Mouse (Mus musculus) lung, embryonic 14.5 days (tissue): ENCODE measurements at regions not wholly inside any gene's neighbourhood (a gene's known extent, or its start where the extent isn't known, plus 50 kb on each side); places are given as distances from the start of the nearest gene placed in this dataset.

Source experiments
- ATAC-seq: fragments of 200-750 bp; cut with Nextera tagmentation; 2 replicates; pipeline ENCODE4 v1.8.0; 2017; ENCODE audit warnings: mild to moderate bottlenecking, moderate TSS enrichment, moderate library complexity; ENCODE audit not compliant: insufficient read depth
- DNase-seq: peaks from one replicate; pipeline ENCODE4 v3.0.0-alpha.2; 2015
- H3K27ac ChIP-seq: fragments of 300-500 bp; sonication (generic); 2 replicates; pipeline ENCODE4 v1.5.1; 2014; ENCODE audit warnings: low read depth, mild to moderate bottlenecking, moderate library complexity
- H3K27me3 ChIP-seq: fragments of 300-500 bp; sonication (generic); 2 replicates; pipeline ENCODE4 v1.6.1; 2014; ENCODE audit warnings: low read length, control low read depth; ENCODE audit not compliant: insufficient read depth
- H3K36me3 ChIP-seq: fragments of 300-500 bp; sonication (generic); 2 replicates; pipeline ENCODE4 v1.6.1; 2014; ENCODE audit warnings: control low read depth; ENCODE audit not compliant: insufficient read depth
- H3K4me1 ChIP-seq: fragments of 300-500 bp; sonication (generic); 2 replicates; pipeline ENCODE4 v1.6.1; 2014; ENCODE audit warnings: antibody characterized with exemption, control low read depth; ENCODE audit not compliant: insufficient read depth
- H3K4me2 ChIP-seq: fragments of 300-500 bp; sonication (generic); 2 replicates; pipeline ENCODE4 v1.6.1; 2014; ENCODE audit warnings: mild to moderate bottlenecking
- H3K4me3 ChIP-seq: fragments of 300-500 bp; sonication (generic); 2 replicates; pipeline ENCODE4 v1.5.1; 2014; ENCODE audit warnings: low read depth, low read length
- H3K9ac ChIP-seq: fragments of 300-500 bp; sonication (generic); 2 replicates; pipeline ENCODE4 v1.6.1; 2014
- H3K9me3 ChIP-seq: fragments of 300-500 bp; sonication (generic); 2 replicates; pipeline ENCODE4 v1.6.1; 2016; ENCODE audit warnings: low read depth, low read length, control low read depth
- CTCF ChIP-seq: IDR thresholded peaks from 2 replicates; pipeline ENCODE4 v1.5.1; 2016; ENCODE audit warnings: antibody characterized with exemption, low read depth
- WGBS: fragments of 180-500 bp; shearing (Covaris S2); extraction: QIAGEN DNeasy Blood & Tissue Kit; methylation state at CpG from one replicate; pipeline ENCODE4 v1.1.7; 2014; 5-methylcytosine and 5-hydroxymethylcytosine counted together

GRCm38 (mm10) chr12:94640153-94640552, 1051.9 kb upstream of the Flrt2 start:
- no peak for TF ChIP-seq CTCF
- H3K9ac ChIP-seq: no peak overlapping the region
- H3K27ac ChIP-seq: no peak overlapping the region
- no peaks in the 10 kb centered on the region for H3K9me3 ChIP-seq
- H3K27me3 ChIP-seq: no peaks in the 10 kb centered on the region
- 64% methylated on average over 4 of the region's 4 CpGs for WGBS
- no peaks in the 10 kb centered on the region for H3K4me1 ChIP-seq
- DNase-seq (no peak), ATAC-seq (no peak)
- H3K36me3 ChIP-seq: no peaks in the 10 kb centered on the region
- no peak overlapping the region for H3K4me3 ChIP-seq
- H3K4me2 ChIP-seq: no peak overlapping the region

- 63% methylated on average over 2 of the region's 2 CpGs for WGBS
- no peak overlapping the region for H3K4me3 ChIP-seq
- no peak overlapping the region for H3K27ac ChIP-seq
- ATAC-seq: peak; percentile 71; the same call in 1 of the 2 replicates
- H3K36me3 ChIP-seq: no peaks in the 10 kb centered on the region
- H3K9me3 ChIP-seq: no peaks in the 10 kb centered on the region
- no peaks in the 10 kb centered on the region for H3K4me1 ChIP-seq
- no peak overlapping the region for H3K9ac ChIP-seq
- no peak overlapping the region for H3K4me2 ChIP-seq
- no peaks in the 10 kb centered on the region for H3K27me3 ChIP-seq
- no peak for TF ChIP-seq CTCF
- DNase-seq: peak; percentile 14
Observed at GRCm38 (mm10) chr12:94645302-94645701, 1046.7 kb upstream of the Flrt2 start.

- H3K27ac ChIP-seq: no peak overlapping the region
- H3K4me3 ChIP-seq: no peak overlapping the region
- H3K9me3 ChIP-seq: no peaks in the 10 kb centered on the region
- H3K9ac ChIP-seq: no peak overlapping the region
- WGBS: 59% methylated on average over 1 of the region's 1 CpGs
- ATAC-seq (no peak), DNase-seq (peak; percentile 18)
- no peak overlapping the region for H3K4me2 ChIP-seq
- H3K27me3 ChIP-seq: no peaks in the 10 kb centered on the region
- H3K4me1 ChIP-seq: no peaks in the 10 kb centered on the region
- no peaks in the 10 kb centered on the region for H3K36me3 ChIP-seq
- TF ChIP-seq CTCF: no peak
Observed at GRCm38 (mm10) chr12:94670035-94670434, 1022.0 kb upstream of the Flrt2 start.

GRCm38 (mm10) chr12:94674925-94675324, 1017.1 kb upstream of the Flrt2 start:
- Histone ChIP-seq H3K4me3 (no peak overlapping the region), H3K9ac (no peak overlapping the region), H3K36me3 (no peaks in the 10 kb centered on the region), H3K4me2 (no peak overlapping the region), H3K27ac (no peak overlapping the region), H3K4me1 (no peaks in the 10 kb centered on the region), H3K27me3 (no peaks in the 10 kb centered on the region), H3K9me3 (no peaks in the 10 kb centered on the region)
- peak; percentile 4 for DNase-seq
- TF ChIP-seq CTCF: no peak
- 63% methylated on average over 2 of the region's 2 CpGs for WGBS
- peak; percentile 60; the same call in 1 of the 2 replicates for ATAC-seq

GRCm38 (mm10) chr12:94691341-94692029, 1000.5 kb upstream of the Flrt2 start:
- Histone ChIP-seq H3K4me3 (no peak overlapping the region), H3K9ac (no peak overlapping the region), H3K27ac (no peak overlapping the region), H3K27me3 (no peaks in the 10 kb centered on the region), H3K4me2 (no peak overlapping the region), H3K9me3 (no peaks in the 10 kb centered on the region), H3K36me3 (no peaks in the 10 kb centered on the region), H3K4me1 (no peaks in the 10 kb centered on the region)
- no peak for TF ChIP-seq CTCF
- no peak for DNase-seq
- ATAC-seq: no peak
- WGBS: 87% methylated on average over 2 of the region's 2 CpGs

- no peak for TF ChIP-seq CTCF
- Histone ChIP-seq H3K27ac (no peak overlapping the region), H3K36me3 (no peaks in the 10 kb centered on the region), H3K4me3 (no peak overlapping the region), H3K9me3 (no peaks in the 10 kb centered on the region), H3K27me3 (no peaks in the 10 kb centered on the region), H3K4me2 (no peak overlapping the region), H3K9ac (no peak overlapping the region), H3K4me1 (no peaks in the 10 kb centered on the region)
- ATAC-seq: no peak
- peak; percentile 2 for DNase-seq
- 51% methylated on average over 5 of the region's 5 CpGs for WGBS
Observed at GRCm38 (mm10) chr12:94731391-94731790, 960.6 kb upstream of the Flrt2 start.

GRCm38 (mm10) chr12:94733179-94733578, 958.8 kb upstream of the Flrt2 start:
- no peak for TF ChIP-seq CTCF
- no peak overlapping the region for H3K4me3 ChIP-seq
- no peaks in the 10 kb centered on the region for H3K9me3 ChIP-seq
- WGBS: 41% methylated on average over 4 of the region's 4 CpGs
- H3K27ac ChIP-seq: no peak overlapping the region
- ATAC-seq: no peak
- H3K4me1 ChIP-seq: no peaks in the 10 kb centered on the region
- H3K9ac ChIP-seq: no peak overlapping the region
- no peak for DNase-seq
- H3K27me3 ChIP-seq: no peaks in the 10 kb centered on the region
- H3K36me3 ChIP-seq: no peaks in the 10 kb centered on the region
- H3K4me2 ChIP-seq: no peak overlapping the region
